Mouse (Mus musculus): ENCODE results near the gene Cdh4.

The Cdh4 gene

DNA sequence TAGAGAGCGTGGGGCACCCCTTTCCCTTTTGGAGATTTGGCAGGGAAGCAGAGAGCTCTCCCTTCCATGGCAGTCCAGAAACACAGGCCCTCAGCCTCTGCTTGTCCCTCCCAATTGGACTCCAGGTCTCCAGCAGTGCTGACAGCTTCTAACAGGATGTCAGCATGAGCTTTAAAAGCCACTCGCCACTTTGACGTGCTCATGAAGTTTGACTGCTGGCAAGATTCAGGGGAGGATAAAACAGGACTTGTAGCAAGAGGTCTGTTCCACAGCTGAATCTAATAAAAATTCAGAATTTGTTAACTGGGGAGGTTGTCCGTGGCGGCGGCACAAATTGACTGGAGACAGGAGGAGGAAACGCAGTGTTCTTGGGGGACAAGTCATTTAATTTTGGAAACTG is 358.8 kb downstream of the Cdh4 start:
- no peak for DNase-seq

DNA sequence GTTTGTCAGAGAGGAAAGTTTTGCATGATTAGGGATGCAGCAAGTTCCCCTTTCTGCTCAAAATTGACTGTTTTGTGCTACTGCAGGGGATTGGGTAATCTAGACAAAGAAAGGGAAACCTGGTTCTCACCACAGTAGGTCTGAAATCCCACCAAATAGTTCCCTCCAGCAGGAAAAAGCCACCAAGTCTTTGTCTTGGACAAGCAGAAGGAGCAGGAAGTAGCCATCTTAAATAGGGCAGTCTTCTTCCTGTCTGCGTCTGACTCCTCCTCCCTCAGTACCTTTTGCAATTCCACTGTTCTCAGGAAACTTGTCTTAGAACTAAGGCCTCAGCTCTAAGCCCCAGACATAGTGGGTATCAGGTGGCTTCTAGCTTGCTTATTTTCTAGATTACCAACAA is 360.2 kb downstream of the Cdh4 start:
- no peak for DNase-seq

DNA sequence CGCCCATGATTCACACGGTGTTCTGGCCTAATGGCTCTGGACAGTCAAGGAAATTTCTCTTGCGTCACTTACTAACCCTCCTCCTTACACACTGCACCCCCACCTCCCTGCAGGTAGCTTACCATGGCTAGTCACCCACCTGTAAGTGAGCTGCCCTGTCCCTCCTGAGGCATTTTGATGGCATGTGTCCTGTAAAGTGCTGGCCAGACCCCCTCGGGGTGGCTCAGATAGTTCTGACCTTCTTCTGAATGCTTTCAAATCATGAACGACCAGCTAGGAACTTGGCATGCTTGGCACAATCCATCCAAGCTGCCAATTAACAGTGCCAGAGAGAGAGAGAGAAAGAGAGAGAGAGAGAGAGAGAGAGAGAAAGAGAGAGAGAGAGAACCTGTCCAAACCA is 368.9 kb downstream of the Cdh4 start:
- DNase-seq = no peak

DNA sequence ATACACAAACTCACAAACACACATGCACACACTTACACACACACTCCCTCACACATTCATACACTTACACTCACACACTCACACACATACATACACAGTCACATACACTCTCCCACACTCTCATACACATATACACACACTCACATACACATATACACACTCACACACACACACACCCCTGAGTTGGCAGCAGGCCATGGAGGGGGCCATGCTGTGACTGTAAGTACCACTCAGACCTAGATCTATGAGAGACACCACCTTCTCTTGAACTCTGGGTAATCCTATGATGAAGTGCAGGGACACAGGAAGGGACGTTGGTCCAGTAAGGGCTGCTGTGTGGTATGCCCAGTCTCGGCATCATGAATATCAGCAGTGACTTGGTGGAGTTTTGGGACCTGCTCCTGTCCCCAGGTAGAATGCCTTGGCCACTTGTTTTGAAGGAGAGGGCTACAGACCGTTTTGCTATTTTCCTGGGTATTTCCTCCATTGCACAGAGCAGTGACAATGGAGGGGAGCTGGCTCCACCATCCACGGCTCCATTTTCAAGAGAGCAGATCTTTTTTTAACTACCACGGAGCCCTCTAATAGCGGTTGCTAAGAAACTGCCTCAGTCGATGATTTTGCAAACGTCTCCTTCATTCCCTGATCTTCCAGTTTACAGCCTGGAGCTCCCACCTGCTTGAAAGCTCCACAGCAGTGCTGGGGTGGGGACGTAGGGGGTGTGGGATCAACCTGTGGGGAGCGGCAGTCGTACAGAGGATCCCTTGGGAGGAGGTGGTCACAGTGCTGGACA is 371.0 kb downstream of the Cdh4 start:
- DNase-seq = no peak

DNA sequence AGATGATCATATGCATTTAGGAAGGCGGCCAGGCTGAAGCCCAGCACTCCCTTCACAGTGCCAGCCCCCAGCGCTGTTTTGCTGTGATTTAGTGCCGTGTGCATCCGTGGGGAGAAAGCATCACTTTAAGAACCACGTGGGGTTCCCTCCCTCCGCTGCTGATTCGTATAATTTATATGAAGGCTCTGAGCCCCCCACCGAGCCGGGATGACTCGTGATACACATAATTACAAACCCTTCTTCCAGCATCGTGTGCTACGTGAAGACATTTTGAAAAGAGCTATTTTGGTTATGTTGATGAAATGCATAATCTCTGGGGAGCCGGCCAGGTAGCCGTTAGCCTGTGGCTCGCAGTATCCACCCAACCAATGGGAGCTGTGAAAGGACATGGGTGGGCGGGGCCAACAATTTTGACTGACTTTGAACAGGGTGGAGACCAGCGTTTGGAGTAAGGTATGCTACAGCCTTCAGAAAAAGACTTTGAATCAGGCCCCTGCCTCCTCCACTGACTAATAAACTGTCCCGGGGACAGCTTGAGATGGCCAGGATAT is 382.6 kb downstream of the Cdh4 start:
- no peak for DNase-seq

DNA sequence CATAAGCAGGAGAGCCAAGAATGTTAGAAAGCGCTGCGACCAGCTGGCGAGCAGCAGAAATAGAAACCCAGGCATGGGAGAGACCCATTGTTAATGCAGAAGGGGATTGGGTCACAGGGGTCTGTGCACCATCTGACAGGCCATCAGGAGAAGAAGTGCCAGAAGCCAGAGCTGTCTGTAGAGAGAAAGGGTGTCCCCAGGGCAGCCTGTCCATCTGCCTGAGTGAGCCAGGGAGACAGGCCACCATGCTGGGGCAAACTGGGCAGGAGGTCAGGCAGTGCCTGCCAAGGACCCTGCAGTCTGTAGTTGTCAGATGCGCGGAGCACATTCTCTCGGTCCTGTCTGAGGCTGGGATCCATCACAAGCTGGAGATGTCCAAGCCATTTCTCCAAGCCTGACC is 386.7 kb downstream of the Cdh4 start:
- DNase-seq = peak; percentile 13

DNA sequence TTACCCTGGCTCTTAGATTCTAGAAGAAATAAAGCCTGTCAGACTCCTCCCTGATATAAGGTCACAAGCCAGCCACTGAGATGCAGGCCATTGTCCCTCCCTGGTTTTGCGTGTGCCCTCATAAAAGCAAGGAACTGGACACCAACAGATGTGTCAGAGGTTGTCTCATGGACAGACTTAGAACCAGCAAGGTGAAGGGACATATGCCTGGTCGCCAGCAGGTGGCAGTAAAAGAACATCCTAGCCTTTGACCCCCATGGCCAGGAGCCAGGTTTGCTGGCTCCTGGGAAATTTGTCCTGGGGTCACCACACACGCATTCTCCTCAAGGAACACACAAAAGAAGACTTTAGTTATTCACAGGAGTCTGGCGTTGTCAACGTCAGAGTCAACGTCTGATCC is 387.7 kb downstream of the Cdh4 start:
- DNase-seq = no peak

DNA sequence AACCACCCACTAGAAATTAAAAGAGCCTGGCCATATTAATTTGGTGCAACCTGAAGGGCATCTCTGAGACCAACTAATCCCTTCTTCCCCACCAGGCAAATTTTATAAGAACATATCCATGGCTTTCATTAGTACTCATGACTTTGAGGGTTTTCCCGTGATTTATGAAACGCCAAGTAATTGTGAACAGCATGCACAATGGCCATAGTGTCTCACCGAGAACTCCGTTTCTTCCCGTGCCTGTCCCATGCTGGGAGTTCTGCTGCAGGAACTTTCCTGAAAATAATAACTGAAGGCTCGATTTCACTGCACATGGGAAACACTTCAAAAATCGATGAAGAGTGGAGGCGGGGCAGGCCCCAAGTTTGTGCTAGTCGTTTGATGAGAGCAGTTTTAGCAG is 392.7 kb downstream of the Cdh4 start:
- no peak for DNase-seq

DNA sequence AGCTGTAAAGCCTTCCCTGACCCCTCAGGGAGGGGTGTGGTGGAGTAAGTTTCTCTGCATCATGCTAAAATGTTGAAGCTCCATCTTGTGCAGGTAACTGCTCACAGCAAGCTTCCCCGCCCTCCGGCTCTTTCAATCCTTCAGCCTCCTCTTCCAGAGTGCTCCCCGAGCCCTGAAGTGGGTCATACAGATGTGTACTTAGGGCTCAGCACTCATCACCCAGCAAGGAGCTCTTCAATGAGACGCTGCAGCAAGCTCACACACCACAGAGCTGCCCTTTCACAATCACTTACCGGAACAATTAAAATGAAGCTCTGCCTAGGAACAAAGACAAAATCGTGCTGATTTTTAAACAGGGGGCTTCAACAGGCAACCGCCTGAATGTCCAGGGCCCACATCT is 393.3 kb downstream of the Cdh4 start:
- no peak for DNase-seq

DNA sequence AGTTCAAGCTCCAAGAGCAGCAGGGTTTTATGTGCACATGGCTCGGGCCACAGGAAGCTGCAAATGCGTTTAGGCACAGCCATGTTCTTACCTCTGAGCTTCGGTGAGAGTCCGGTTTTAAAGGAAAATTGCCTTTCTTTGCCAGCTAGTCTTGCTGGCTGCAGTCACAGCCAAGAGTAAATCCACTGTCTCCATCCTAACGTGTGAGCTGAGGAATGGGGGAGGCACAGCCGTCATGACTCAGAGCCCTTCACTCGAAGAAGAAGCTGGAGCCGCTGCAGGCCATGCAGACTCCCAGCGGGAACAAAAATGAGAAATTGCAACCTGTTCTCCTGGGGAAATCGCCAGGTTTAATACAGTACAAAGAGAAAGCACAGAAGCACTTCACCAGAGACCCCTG is 395.0 kb downstream of the Cdh4 start:
- no peak for DNase-seq

DNA sequence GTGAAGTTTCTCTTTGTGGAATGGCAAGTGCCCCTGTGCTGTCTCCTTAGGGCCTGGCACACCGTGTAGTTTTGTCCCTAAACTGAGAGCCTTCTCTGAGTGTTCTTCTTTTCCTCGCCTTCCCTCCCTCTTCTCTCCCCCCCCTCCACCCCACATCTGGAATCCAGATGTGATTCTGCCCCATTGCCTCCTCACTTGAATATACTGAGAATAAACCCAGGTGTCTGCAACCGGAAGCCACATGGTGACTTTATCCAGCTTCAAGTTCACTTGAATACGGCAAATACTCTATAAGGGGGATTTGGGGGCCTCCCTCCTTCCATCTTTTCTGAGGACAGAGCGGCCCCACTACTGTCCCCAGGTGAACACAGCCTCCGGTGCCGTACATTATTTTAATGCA is 395.8 kb downstream of the Cdh4 start:
- no peak for DNase-seq

DNA sequence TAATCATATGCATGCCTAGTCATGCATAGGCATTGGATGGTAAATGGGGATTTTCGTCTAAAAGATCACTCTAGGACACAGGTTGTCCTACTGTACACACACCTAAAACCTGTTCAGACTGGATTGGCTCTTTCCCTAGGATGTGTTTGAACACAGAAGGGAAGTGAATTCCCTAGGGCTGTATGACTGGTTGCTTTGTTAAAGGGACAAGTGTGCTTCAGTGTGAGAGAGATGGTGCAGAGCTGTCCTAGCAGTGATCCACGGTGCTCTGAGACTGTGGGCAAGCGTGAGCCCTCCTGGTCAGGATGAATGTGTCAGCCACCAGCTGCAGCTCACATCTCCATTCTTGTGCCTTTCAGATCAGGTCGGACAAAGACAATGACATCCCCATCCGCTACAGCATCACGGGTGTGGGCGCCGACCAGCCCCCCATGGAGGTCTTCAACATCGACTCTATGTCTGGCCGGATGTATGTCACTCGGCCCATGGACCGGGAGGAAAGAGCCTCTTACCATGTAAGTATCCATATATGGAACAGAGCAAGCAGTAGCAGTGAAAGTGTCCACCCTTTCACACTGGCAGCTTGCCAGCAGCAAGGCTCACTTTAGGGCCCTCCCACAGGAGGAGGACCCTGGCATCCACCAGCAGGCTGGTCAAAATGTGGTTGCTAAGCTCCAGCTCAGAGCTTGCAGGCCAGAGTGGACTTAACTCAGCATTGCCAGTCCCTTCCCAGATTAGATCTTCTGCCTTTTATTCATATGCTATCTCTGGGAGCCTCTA is 400.6 kb downstream of the Cdh4 start:
- no peak for DNase-seq

DNA sequence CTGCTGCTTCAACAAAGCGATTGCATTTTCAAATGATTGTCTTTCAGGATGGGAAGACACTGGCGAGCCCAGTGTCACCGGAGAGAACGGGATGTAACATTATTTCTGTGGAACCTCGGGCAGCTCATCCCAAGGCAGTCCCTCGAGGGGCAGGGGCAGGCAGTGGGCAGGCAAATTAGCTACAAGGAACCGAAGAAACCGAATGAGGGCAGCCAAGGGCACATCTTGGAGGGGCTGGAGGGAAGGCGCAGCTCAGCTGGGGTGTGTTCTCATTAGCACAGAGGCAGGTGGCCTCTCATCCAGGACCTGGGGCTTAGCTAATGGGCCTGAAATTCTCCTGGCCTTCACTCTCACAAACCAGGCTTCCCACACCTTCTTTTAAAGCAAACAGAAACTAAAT is 407.5 kb downstream of the Cdh4 start:
- no peak for DNase-seq

DNA sequence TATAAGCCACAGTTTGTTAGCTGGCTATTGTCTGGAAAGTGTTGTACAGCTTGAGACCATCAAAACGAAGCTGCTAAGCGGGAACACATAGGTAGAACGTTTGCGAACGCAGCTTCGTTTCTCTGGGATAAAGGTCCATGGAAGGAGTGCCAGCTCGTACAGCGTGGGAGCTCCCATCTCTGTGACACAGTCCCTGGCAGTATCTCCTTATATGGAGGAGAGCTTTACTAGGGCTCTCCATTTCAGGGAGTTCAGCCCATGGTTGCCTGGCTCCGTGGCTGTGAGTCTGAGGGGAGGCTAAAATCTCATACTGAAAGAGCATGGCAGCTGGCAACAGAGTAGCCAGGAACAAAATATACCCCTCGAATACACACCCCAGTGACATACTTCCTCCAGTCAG is 409.9 kb downstream of the Cdh4 start:
- no peak for DNase-seq

DNA sequence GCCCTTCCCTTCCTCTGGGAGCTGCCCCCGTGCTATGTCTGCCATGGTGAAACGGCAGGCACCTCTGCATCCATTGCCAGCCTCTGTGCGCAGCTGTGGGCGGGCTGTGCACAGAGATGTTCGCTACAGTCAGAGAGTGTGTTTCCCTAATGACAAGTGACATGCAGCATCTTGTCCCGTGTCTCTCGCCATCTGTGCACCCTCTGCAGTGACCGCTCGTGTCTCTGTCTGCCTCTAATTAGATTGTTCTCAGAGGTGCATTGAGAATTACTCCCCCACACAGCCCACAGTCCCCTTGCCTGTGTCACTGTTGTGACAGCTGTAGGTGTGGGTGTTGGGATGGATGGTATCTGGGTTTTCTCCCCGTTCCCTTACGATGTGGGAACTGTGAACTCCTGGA is 410.6 kb downstream of the Cdh4 start:
- no peak for DNase-seq

DNA sequence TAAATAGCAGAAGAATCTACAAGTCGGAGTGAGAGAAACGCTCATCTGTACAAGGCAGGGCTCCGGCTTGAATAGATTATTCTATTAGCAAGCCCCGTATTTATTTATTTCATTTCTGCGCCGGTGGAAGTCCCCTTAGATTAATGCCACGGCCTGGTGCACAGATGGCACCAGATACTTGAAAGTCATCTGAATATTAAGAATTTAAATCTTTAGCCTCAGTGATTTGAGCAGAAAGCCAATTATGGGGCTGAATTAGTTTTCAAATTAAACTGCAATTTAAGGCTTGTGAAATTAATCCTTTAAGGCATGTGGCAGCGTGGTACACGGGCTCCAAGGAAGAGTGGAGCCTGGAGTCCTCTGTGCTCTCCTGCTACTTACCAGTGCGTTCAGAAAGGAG is 411.7 kb downstream of the Cdh4 start:
- DNase-seq = no peak

DNA sequence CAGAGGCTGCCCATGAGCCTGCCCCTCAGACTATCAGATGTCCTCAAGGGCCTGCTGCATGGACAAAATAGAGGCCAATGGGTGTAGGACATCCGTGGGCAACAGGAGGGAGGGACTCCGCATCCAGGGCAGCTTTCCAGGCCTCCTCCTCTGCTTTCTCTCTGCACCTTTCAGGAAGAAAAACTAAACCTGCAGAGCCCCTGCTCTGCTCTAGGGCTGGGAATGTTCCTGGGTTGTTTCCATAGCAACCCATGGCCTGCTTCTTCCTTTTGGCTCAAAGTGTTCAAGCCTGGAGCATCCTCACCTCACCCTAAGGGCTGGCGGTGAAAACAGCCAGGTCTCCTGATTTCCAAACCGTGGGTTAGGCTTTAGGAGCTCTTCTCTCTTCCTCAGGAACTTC is 414.9 kb downstream of the Cdh4 start:
- DNase-seq = no peak

DNA sequence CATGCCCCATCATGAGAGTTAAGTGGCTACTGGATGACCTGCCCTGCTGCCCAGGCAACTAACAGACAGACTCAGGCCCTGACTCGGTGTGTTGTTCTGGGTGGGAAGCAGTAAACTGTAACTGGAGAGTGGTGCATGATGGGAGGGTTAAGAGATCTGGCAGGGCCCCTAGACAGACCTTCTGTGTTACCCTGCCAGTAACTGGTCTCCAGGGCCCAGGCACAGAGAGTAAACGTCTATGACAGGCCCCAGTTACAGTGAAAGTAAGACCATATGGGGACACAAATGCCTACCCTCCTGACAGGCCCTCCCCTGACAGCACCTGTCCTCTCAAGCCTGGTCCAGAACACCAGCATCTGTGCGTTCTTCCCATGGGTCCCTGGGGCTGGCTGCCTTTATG is 420.4 kb downstream of the Cdh4 start:
- no peak for DNase-seq

DNA sequence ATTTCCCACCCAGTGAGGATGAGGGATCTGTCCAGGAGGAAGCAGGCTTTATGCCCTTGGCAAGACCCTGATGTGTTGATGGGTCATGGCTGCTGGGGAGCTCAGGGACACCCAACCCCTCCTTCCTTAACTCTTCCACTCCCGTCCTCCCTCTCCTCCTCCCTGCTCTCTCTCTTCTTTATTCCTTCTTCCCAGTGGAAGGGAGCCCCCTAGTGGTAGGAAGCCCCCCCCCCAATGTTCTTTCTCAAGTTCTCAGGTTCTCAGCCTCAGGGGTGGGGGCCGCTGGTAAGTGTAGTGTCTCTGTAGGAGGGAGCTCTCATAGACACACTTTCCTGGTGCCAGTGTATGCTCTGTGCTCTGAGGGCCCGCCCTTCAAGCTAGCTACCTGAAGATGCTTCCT is 421.0 kb downstream of the Cdh4 start:
- no peak for DNase-seq

DNA sequence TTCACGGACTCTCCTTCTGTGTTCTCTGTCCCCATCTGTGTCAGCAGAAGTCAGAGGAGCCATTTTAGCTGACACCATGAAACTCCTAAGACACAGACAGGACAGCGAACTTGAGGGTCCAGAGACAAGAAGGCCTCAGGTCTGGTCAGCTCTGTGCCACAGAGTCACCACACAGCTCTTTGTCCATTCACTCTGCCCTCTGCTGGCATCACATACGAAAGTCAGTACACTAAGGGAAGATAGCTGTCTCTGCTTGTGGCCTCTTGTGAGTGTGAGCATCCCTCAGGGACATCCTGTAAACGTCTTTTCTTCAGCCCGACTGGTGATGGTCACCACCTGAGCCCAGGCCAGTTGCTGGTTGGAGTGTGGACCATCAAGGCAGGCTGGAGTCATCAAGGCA is 422.9 kb downstream of the Cdh4 start:
- DNase-seq = no peak

DNA sequence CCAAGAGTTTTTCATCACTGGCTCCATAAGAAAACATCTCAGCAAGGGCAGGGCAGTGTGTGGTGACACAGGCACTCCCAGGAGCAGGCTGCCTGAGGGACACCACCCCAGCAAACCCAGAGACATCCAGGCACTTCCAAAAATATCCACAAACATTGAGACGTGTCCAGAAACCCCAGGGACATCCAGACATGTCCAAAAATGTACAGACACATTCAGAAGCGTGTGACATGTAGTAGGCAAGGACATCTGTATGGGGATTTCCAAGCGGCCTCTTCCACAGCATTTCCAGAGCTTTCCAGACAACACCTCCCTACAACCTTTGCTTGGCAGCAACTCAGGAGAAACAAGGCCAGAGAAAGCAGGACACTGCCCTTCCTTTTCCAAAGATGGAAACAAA is 425.4 kb downstream of the Cdh4 start:
- no peak for DNase-seq

DNA sequence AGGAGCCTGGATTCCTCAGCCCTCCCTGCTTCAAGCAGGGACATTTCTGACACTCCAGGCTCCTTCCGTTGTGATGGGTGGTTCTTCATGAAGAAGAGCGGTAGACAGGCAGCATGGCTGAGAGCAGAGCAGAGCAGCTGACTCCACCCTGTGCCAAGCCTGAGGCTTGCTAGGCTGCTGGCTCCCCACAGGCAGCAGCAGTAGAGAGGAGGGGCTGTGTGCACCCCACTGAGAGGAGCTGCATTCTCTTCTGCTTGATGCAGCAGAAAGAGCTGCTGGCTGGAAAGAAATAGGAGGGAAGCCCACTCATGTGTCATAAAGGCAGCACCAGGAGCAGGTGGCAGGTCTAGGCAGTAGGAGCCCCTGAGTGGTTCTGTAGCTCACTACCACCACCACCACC is 427.6 kb downstream of the Cdh4 start:
- DNase-seq = no peak

DNA sequence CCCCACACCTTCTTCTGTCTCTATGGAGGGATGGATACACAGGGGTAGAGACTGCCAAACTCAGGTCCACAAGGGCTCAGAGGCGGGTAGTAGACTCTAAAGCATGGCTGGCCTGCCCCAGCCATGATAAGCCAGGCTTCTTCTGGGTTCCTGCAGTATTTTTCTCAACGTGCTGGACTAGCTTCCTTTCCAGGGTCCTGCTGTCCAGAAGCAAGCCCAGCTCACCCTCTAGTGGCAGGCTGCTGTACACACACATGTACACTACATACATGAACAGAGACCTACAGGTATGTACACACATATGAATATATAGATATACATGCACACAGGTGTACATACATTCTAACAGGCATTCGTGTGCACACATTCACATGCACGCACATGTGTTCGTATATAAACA is 430.5 kb downstream of the Cdh4 start:
- DNase-seq = no peak

DNA sequence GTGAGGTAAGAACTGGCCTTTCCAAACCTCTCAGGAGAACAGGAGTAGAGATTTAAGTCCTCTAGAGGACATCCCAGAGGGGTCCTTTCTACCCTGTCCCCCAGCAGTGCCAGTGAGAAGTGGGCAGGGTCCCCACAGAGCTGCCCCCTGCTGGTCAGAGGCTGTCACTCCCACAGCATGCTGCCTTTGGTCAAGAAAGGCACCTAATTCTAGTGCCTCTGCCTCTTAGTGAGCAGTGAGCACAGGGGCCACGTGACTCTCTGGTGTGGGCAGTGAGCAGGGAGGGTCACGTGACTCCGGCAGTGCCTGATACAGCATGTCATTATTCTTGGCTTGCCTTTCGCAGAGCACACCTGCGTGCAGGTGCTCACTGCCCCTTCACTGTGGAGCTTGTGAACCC is 431.1 kb downstream of the Cdh4 start:
- no peak for DNase-seq
